Mouse (Mus musculus) testis, adult 2 months (tissue): ENCODE measurements at regions not wholly inside any gene's neighbourhood (a gene's known extent, or its start where the extent isn't known, plus 50 kb on each side); places are given as distances from the start of the nearest gene placed in this dataset.

Experiments used
- CTCF ChIP-seq: fragments of 200-500 bp; IDR thresholded peaks from 2 replicates; pipeline ENCODE4 v1.5.1; 2012; ENCODE audit warnings: low read depth, mild to moderate bottlenecking, inconsistent platforms, low read length, moderate library complexity; ENCODE audit not compliant: control insufficient read depth, insufficient read depth, insufficient replicate concordance
- POLR2A ChIP-seq: fragments of 200-500 bp; IDR thresholded peaks from 2 replicates; pipeline ENCODE4 v1.6.1; 2012; ENCODE audit warnings: low read depth, mild to moderate bottlenecking, inconsistent platforms, low read length, moderate library complexity; ENCODE audit not compliant: control insufficient read depth

- no peak for TF ChIP-seq POLR2A
- TF ChIP-seq CTCF = no peak
Observed at GRCm38 (mm10) chr19:26949153-26949552, 63.5 kb downstream of the Gm815 start.
